Mouse (Mus musculus) liver, embryonic 13.5 days (tissue): ENCODE data around the gene Clic5. TPM values are rescaled to one million over a fixed set of nuclear protein-coding genes. Genes with fewer than 3 reads are reported as not detected.

Experiments
- ATAC-seq: fragments of 200-750 bp; cut with Nextera tagmentation; 2 replicates; pipeline ENCODE4 v1.8.0; 2017; ENCODE audit warnings: low read depth, mild to moderate bottlenecking, moderate number of reproducible peaks, moderate library complexity
- DNase-seq: peaks from one replicate; pipeline ENCODE4 v3.0.0; 2022
- H3K27ac ChIP-seq: fragments of 300-500 bp; sonication (generic); 2 replicates; pipeline ENCODE4 v1.5.1; 2015; ENCODE audit warnings: moderate library complexity, mild to moderate bottlenecking, inconsistent platforms
- H3K27me3 ChIP-seq: fragments of 300-500 bp; sonication (generic); 2 replicates; pipeline ENCODE4 v1.6.1; 2015; ENCODE audit warnings: mild to moderate bottlenecking, inconsistent platforms
- H3K36me3 ChIP-seq: fragments of 300-500 bp; sonication (generic); 2 replicates; pipeline ENCODE4 v1.6.1; 2015; ENCODE audit warnings: mild to moderate bottlenecking, inconsistent platforms
- H3K4me1 ChIP-seq: fragments of 300-500 bp; sonication (generic); replicated peaks from 2 replicates; pipeline ENCODE4 v1.6.1; 2015; ENCODE audit warnings: inconsistent platforms
- H3K4me2 ChIP-seq: fragments of 300-500 bp; sonication (generic); 2 replicates; pipeline ENCODE4 v1.6.1; 2015; ENCODE audit warnings: inconsistent platforms, mild to moderate bottlenecking, moderate library complexity
- H3K4me3 ChIP-seq: fragments of 300-500 bp; sonication (generic); replicated peaks from 2 replicates; pipeline ENCODE4 v1.5.1; 2015; ENCODE audit warnings: mild to moderate bottlenecking, inconsistent platforms
- H3K9ac ChIP-seq: fragments of 300-500 bp; sonication (generic); 2 replicates; pipeline ENCODE4 v1.6.1; 2015; ENCODE audit warnings: mild to moderate bottlenecking, inconsistent platforms
- H3K9me3 ChIP-seq: fragments of 300-500 bp; sonication (generic); replicated peaks from 2 replicates; pipeline ENCODE4 v1.6.1; 2016; ENCODE audit warnings: inconsistent platforms
- WGBS: fragments of 180-500 bp; shearing (Covaris S2); methylation state at CpG from one replicate; pipeline ENCODE4 v1.1.7; 2015; ENCODE audit not compliant: insufficient replicate concordance; 5-methylcytosine and 5-hydroxymethylcytosine counted together
- polyA plus RNA-seq: library from polyadenylated mRNA; unstranded; fragments of >200 nt; fragmentation: Nextera tagmentation; extraction: Ambion mirVana; gene quantifications from 2 replicates; pipeline ENCODE4 v1.2.1, GENCODE M21; 2015

Clic5 gene
- 0.30 and 0.49 TPM in 2 replicates for polyA plus RNA-seq

- WGBS, result 4% methylated on average over 24 of the region's 24 CpGs
- H3K9me3 ChIP-seq, result no peaks in the 10 kb centered on the region
- H3K27ac ChIP-seq, result no peak within 1 kb of the TSS
- peaks cover 16% of the 10 kb centered on the region for H3K4me1 ChIP-seq
- peak within 1 kb of the TSS; percentile 53 for H3K4me3 ChIP-seq
- peak within 1 kb of the TSS; percentile 74 for H3K4me2 ChIP-seq
- no peak for DNase-seq
- H3K36me3 ChIP-seq, result no peaks in the 10 kb centered on the region
- H3K27me3 ChIP-seq, result peaks cover 13% of the 10 kb centered on the region
- peak; percentile 23; the same call in 1 of the 2 replicates for ATAC-seq
- H3K9ac ChIP-seq, result peak within 1 kb of the TSS; percentile 26; the same call in 1 of the 2 replicates
Measured at GRCm38 (mm10) chr17:44188042-44188768, at the start of gene Clic5. Gene Clic5 (plus strand): TSS chr17:44188584.

- DNase-seq (no peak), ATAC-seq (no peak)
- Histone ChIP-seq H3K4me3 (no peak overlapping the region), H3K36me3 (no peaks in the 10 kb centered on the region), H3K27me3 (no peaks in the 10 kb centered on the region), H3K9ac (no peak overlapping the region), H3K4me2 (no peak overlapping the region), H3K9me3 (no peaks in the 10 kb centered on the region), H3K27ac (no peak overlapping the region), H3K4me1 (no peaks in the 10 kb centered on the region)
- WGBS, result 55% methylated on average over 1 of the region's 1 CpGs
Measured at GRCm38 (mm10) chr17:44145806-44146205, 42.6 kb upstream of the Clic5 start.

GRCm38 (mm10) chr17:44148109-44148846 is 40.1 kb upstream of the Clic5 start:
- H3K4me1 ChIP-seq, result no peaks in the 10 kb centered on the region
- no peak overlapping the region for H3K27ac ChIP-seq
- no peaks in the 10 kb centered on the region for H3K27me3 ChIP-seq
- H3K4me2 ChIP-seq, result no peak overlapping the region
- no peaks in the 10 kb centered on the region for H3K36me3 ChIP-seq
- 75% methylated on average over 5 of the region's 5 CpGs for WGBS
- ATAC-seq, result no peak
- DNase-seq, result no peak
- no peaks in the 10 kb centered on the region for H3K9me3 ChIP-seq
- no peak overlapping the region for H3K4me3 ChIP-seq
- H3K9ac ChIP-seq, result no peak overlapping the region

GRCm38 (mm10) chr17:44151130-44151529 is 37.3 kb upstream of the Clic5 start:
- no peak overlapping the region for H3K4me2 ChIP-seq
- no peak overlapping the region for H3K9ac ChIP-seq
- no peak overlapping the region for H3K4me3 ChIP-seq
- no peak for DNase-seq
- H3K27me3 ChIP-seq, result no peaks in the 10 kb centered on the region
- no peaks in the 10 kb centered on the region for H3K36me3 ChIP-seq
- no peak overlapping the region for H3K27ac ChIP-seq
- ATAC-seq, result no peak
- H3K9me3 ChIP-seq, result no peaks in the 10 kb centered on the region
- no peaks in the 10 kb centered on the region for H3K4me1 ChIP-seq
- WGBS, result 36% methylated on average over 3 of the region's 3 CpGs

- H3K36me3 ChIP-seq, result no peaks in the 10 kb centered on the region
- no peak overlapping the region for H3K4me2 ChIP-seq
- no peak for DNase-seq
- no peak for ATAC-seq
- WGBS, result 59% methylated on average over 8 of the region's 8 CpGs
- H3K9me3 ChIP-seq, result no peaks in the 10 kb centered on the region
- no peak overlapping the region for H3K4me3 ChIP-seq
- no peaks in the 10 kb centered on the region for H3K4me1 ChIP-seq
- no peaks in the 10 kb centered on the region for H3K27me3 ChIP-seq
- H3K9ac ChIP-seq, result no peak overlapping the region
- H3K27ac ChIP-seq, result no peak overlapping the region
Measured at GRCm38 (mm10) chr17:44151889-44152288, 36.5 kb upstream of the Clic5 start.

- no peak overlapping the region for H3K9ac ChIP-seq
- H3K4me1 ChIP-seq, result no peaks in the 10 kb centered on the region
- ATAC-seq, result no peak
- H3K27ac ChIP-seq, result no peak overlapping the region
- DNase-seq, result no peak
- H3K4me2 ChIP-seq, result no peak overlapping the region
- no peaks in the 10 kb centered on the region for H3K36me3 ChIP-seq
- no peaks in the 10 kb centered on the region for H3K27me3 ChIP-seq
- no peaks in the 10 kb centered on the region for H3K9me3 ChIP-seq
- no peak overlapping the region for H3K4me3 ChIP-seq
- 57% methylated on average over 5 of the region's 5 CpGs for WGBS
Measured at GRCm38 (mm10) chr17:44153871-44154270, 34.5 kb upstream of the Clic5 start.

GRCm38 (mm10) chr17:44155204-44155603 is 33.2 kb upstream of the Clic5 start:
- DNase-seq (no peak), ATAC-seq (no peak)
- WGBS, result 51% methylated on average over 2 of the region's 2 CpGs
- Histone ChIP-seq H3K4me2 (no peak overlapping the region), H3K27ac (no peak overlapping the region), H3K9me3 (no peaks in the 10 kb centered on the region), H3K36me3 (no peaks in the 10 kb centered on the region), H3K27me3 (no peaks in the 10 kb centered on the region), H3K4me3 (no peak overlapping the region), H3K4me1 (no peaks in the 10 kb centered on the region), H3K9ac (no peak overlapping the region)

- no peak for DNase-seq
- Histone ChIP-seq H3K27ac (no peak overlapping the region), H3K27me3 (no peaks in the 10 kb centered on the region), H3K4me1 (no peaks in the 10 kb centered on the region), H3K4me3 (no peak overlapping the region), H3K4me2 (no peak overlapping the region), H3K36me3 (no peaks in the 10 kb centered on the region), H3K9me3 (no peaks in the 10 kb centered on the region), H3K9ac (no peak overlapping the region)
- WGBS, result 42% methylated on average over 1 of the region's 1 CpGs
- no peak for ATAC-seq
Measured at GRCm38 (mm10) chr17:44158186-44158585, 30.2 kb upstream of the Clic5 start.

GRCm38 (mm10) chr17:44160449-44160848 is 27.9 kb upstream of the Clic5 start:
- Histone ChIP-seq H3K9ac (no peak overlapping the region), H3K4me1 (no peaks in the 10 kb centered on the region), H3K36me3 (no peaks in the 10 kb centered on the region), H3K27me3 (no peaks in the 10 kb centered on the region), H3K9me3 (no peaks in the 10 kb centered on the region), H3K27ac (no peak overlapping the region), H3K4me2 (no peak overlapping the region), H3K4me3 (no peak overlapping the region)
- 37% methylated on average over 11 of the region's 11 CpGs for WGBS
- DNase-seq (no peak), ATAC-seq (no peak)

GRCm38 (mm10) chr17:44162514-44162913 is 25.9 kb upstream of the Clic5 start:
- DNase-seq, result no peak
- Histone ChIP-seq H3K4me1 (no peaks in the 10 kb centered on the region), H3K27ac (no peak overlapping the region), H3K4me2 (no peak overlapping the region), H3K36me3 (no peaks in the 10 kb centered on the region), H3K4me3 (no peak overlapping the region), H3K9ac (no peak overlapping the region), H3K27me3 (no peaks in the 10 kb centered on the region), H3K9me3 (no peaks in the 10 kb centered on the region)
- ATAC-seq, result no peak
- 16% methylated on average over 5 of the region's 5 CpGs for WGBS

- Histone ChIP-seq H3K27ac (no peak overlapping the region), H3K4me3 (no peak overlapping the region), H3K9me3 (no peaks in the 10 kb centered on the region), H3K27me3 (no peaks in the 10 kb centered on the region), H3K36me3 (no peaks in the 10 kb centered on the region), H3K4me1 (no peaks in the 10 kb centered on the region), H3K9ac (no peak overlapping the region), H3K4me2 (no peak overlapping the region)
- DNase-seq, result no peak
- no peak for ATAC-seq
- 46% methylated on average over 5 of the region's 5 CpGs for WGBS
Measured at GRCm38 (mm10) chr17:44162935-44163334, 25.4 kb upstream of the Clic5 start.
